Mouse (Mus musculus) hindbrain, embryonic 13.5 days (tissue): ENCODE results near the gene Bst1. TPM values are rescaled to one million over a fixed set of nuclear protein-coding genes. Genes with fewer than 3 reads are reported as not detected.

ENCODE experiments used
- ATAC-seq: fragments of 200-750 bp; cut with Nextera tagmentation; 2 replicates; pipeline ENCODE4 v1.8.0; 2017; ENCODE audit warnings: moderate TSS enrichment; ENCODE audit not compliant: low FRiP score
- H3K27ac ChIP-seq: fragments of 300-500 bp; sonication (generic); 2 replicates; pipeline ENCODE4 v1.5.1; 2015; ENCODE audit warnings: inconsistent platforms, mild to moderate bottlenecking, moderate library complexity
- H3K27me3 ChIP-seq: fragments of 300-500 bp; sonication (generic); 2 replicates; pipeline ENCODE4 v1.6.1; 2015; ENCODE audit warnings: mild to moderate bottlenecking, inconsistent platforms
- H3K36me3 ChIP-seq: fragments of 300-500 bp; sonication (generic); 2 replicates; pipeline ENCODE4 v1.6.1; 2015; ENCODE audit warnings: mild to moderate bottlenecking, inconsistent platforms
- H3K4me1 ChIP-seq: fragments of 300-500 bp; sonication (generic); replicated peaks from 2 replicates; pipeline ENCODE4 v1.6.1; 2015; ENCODE audit warnings: inconsistent platforms
- H3K4me2 ChIP-seq: fragments of 300-500 bp; sonication (generic); 2 replicates; pipeline ENCODE4 v1.6.1; 2015; ENCODE audit warnings: inconsistent platforms, mild to moderate bottlenecking, moderate library complexity
- H3K4me3 ChIP-seq: fragments of 300-500 bp; sonication (generic); 2 replicates; pipeline ENCODE4 v1.5.1; 2015; ENCODE audit warnings: mild to moderate bottlenecking, inconsistent platforms
- H3K9ac ChIP-seq: fragments of 300-500 bp; sonication (generic); 2 replicates; pipeline ENCODE4 v1.6.1; 2015; ENCODE audit warnings: mild to moderate bottlenecking, inconsistent platforms
- H3K9me3 ChIP-seq: fragments of 300-500 bp; sonication (generic); 2 replicates; pipeline ENCODE4 v1.6.1; 2016; ENCODE audit warnings: inconsistent platforms
- WGBS: fragments of 180-500 bp; shearing (Covaris S2); methylation state at CpG from one replicate; pipeline ENCODE4 v1.1.7; 2015; 5-methylcytosine and 5-hydroxymethylcytosine counted together
- polyA plus RNA-seq: library from polyadenylated mRNA; unstranded; fragments of >200 nt; fragmentation: Nextera tagmentation; extraction: Ambion mirVana; gene quantifications from 2 replicates; pipeline ENCODE4 v1.2.1, GENCODE M21; 2015

The Bst1 gene
- not detected in 2 replicates for polyA plus RNA-seq

GRCm38 (mm10) chr5:43818695-43819094 is at the start of gene Bst1:
Gene Bst1, plus strand, starts transcription at chr5:43818885.
- ATAC-seq = no peak
- H3K9me3 ChIP-seq = no peaks in the 10 kb centered on the region
- H3K9ac ChIP-seq = no peak within 1 kb of the TSS
- no peaks in the 10 kb centered on the region for H3K4me1 ChIP-seq
- 57% methylated on average over 12 of the region's 12 CpGs for WGBS
- H3K36me3 ChIP-seq = no peaks in the 10 kb centered on the region
- H3K27ac ChIP-seq = no peak within 1 kb of the TSS
- no peak within 1 kb of the TSS for H3K4me3 ChIP-seq
- H3K27me3 ChIP-seq = peaks cover 5% of the 10 kb centered on the region; the same call in 1 of the 2 replicates
- no peak within 1 kb of the TSS for H3K4me2 ChIP-seq

DNA sequence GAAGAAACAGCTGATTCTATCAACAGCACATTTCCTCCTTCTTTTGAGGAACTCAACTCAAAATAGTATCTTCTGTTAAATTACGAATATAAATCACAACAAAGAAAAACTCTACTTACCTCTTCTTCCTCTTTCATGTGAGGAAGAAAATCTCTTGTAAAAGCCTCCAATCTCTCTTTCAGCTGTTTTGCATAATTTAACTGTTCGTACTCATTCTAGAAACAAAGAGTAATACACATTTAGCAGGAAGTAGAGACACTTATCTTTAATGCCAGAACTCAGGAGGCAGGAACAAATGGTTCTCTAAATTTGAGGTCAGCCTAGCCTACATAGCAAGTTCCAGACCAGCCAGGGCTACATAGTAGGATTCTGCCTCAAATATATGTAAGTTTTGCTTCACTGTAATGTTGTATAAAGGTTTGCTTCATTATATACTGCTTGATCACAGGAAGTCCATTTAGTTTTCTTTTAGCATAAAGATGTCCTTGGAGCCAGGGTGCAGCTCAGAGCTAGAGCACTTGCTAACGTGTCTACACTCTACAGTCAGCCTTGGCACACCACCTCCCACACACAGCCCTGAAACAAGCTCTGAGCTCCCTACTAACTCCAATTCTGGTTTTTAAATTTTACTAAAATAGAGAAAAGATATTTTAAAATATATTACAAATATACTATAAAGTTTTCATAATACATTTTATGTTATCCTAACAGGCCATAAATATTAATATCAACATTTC is 47.9 kb upstream of the Bst1 start:
- WGBS = 94% methylated on average over 3 of the region's 3 CpGs
- no peak for ATAC-seq
- no peaks in the 10 kb centered on the region for H3K4me1 ChIP-seq
- no peak overlapping the region for H3K27ac ChIP-seq
- H3K9ac ChIP-seq = no peak overlapping the region
- H3K36me3 ChIP-seq = peaks cover 32% of the 10 kb centered on the region
- H3K4me3 ChIP-seq = no peak overlapping the region
- H3K4me2 ChIP-seq = no peak overlapping the region
- no peaks in the 10 kb centered on the region for H3K9me3 ChIP-seq
- H3K27me3 ChIP-seq = no peaks in the 10 kb centered on the region

DNA sequence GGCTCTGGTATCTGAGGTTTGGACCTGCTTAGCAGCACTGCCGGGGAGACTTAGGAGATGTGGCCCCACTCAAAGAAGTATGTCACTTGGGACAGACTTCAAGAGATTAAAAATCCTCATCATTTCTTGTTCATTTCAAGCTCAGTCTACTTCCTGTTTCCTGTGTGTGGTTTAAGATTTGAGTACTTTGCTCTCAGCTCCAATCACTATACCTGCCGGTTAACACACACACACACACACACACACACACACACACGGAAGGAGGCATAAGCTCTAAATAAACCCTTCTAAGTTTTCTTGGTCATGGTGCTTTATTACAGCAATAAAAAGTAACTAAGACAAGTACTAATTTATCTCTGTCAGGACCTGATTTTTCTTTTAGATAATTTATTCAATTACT is 47.1 kb upstream of the Bst1 start:
- Histone ChIP-seq H3K9me3 (no peaks in the 10 kb centered on the region), H3K4me2 (no peak overlapping the region), H3K36me3 (peaks cover 32% of the 10 kb centered on the region), H3K4me1 (peaks cover 3% of the 10 kb centered on the region), H3K9ac (no peak overlapping the region), H3K4me3 (no peak overlapping the region), H3K27me3 (no peaks in the 10 kb centered on the region), H3K27ac (no peak overlapping the region)
- ATAC-seq = no peak
- 92% methylated on average over 3 of the region's 3 CpGs for WGBS

GRCm38 (mm10) chr5:43776407-43776806 is 42.3 kb upstream of the Bst1 start:
- no peak overlapping the region for H3K9ac ChIP-seq
- H3K27me3 ChIP-seq = no peaks in the 10 kb centered on the region
- H3K36me3 ChIP-seq = peaks cover 2% of the 10 kb centered on the region
- no peak overlapping the region for H3K4me3 ChIP-seq
- peaks cover 32% of the 10 kb centered on the region for H3K4me1 ChIP-seq
- no peak for ATAC-seq
- no peak overlapping the region for H3K4me2 ChIP-seq
- no peak overlapping the region for H3K27ac ChIP-seq
- H3K9me3 ChIP-seq = no peaks in the 10 kb centered on the region

DNA sequence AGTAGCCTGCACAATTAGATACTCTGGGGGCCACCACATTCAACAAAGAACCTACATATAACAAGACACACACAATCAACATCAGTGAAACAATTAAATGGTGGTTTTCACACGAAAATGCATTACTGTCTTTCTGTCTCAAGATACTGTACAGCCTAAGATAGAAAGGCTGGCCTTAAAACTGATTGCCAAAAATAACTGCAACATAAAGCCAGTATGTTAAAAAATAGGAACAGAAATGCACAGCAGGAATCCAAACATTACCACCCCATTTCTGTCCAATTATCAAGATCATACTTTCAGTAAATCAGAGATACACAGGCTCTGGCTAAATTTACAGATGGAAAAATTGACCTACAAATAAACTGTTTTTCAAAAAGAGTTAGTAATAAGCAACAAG is 41.7 kb upstream of the Bst1 start:
- WGBS = 55% methylated on average over 1 of the region's 1 CpGs
- no peak overlapping the region for H3K9ac ChIP-seq
- H3K36me3 ChIP-seq = no peaks in the 10 kb centered on the region
- H3K4me1 ChIP-seq = peaks cover 32% of the 10 kb centered on the region
- no peak overlapping the region for H3K4me3 ChIP-seq
- no peak for ATAC-seq
- H3K4me2 ChIP-seq = no peak overlapping the region
- no peaks in the 10 kb centered on the region for H3K9me3 ChIP-seq
- H3K27me3 ChIP-seq = no peaks in the 10 kb centered on the region
- H3K27ac ChIP-seq = no peak overlapping the region

GRCm38 (mm10) chr5:43778583-43778982 is 40.1 kb upstream of the Bst1 start:
- no peak overlapping the region for H3K27ac ChIP-seq
- ATAC-seq = no peak
- no peaks in the 10 kb centered on the region for H3K36me3 ChIP-seq
- WGBS = 94% methylated on average over 3 of the region's 3 CpGs
- H3K4me3 ChIP-seq = no peak overlapping the region
- H3K9ac ChIP-seq = no peak overlapping the region
- no peak overlapping the region for H3K4me2 ChIP-seq
- peaks cover 37% of the 10 kb centered on the region for H3K4me1 ChIP-seq
- no peaks in the 10 kb centered on the region for H3K9me3 ChIP-seq
- H3K27me3 ChIP-seq = no peaks in the 10 kb centered on the region

DNA sequence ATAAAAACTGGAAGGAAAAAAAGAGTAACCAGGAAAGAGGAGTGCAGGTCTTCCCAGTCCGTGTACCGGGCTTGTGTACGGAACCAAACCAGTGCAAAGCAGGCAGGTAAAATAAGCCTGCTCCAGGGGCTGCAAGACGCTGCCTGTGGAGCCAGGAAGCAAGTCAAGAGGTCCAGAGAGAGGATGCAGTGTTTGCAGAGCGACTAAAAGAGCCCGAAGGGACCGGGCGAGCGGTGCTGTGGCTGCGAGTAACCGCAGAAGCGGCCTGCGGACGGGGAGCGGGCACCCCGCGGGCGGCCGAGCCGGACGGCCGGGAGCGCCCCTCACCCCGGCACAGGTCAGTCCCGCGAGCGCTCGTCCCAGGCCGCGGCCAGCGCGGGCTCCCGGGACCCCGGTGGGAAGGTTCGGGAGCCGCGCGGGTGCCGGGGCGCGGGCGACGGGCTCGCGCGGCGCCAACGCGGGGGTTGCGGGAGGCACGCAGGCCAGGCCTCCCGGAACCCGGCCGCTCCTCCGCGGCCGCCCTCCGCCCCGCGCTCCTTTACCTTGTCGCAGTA is 37.2 kb upstream of the Bst1 start:
- H3K27me3 ChIP-seq = no peaks in the 10 kb centered on the region; the same call in 1 of the 2 replicates

GRCm38 (mm10) chr5:43781977-43782930 is 36.4 kb upstream of the Bst1 start:
- WGBS = 4% methylated on average over 76 of the region's 82 CpGs
- H3K4me1 ChIP-seq = peaks cover 29% of the 10 kb centered on the region
- H3K9me3 ChIP-seq = no peaks in the 10 kb centered on the region
- peak overlapping the region; percentile 99 for H3K27ac ChIP-seq
- no peaks in the 10 kb centered on the region; the same call in 1 of the 2 replicates for H3K27me3 ChIP-seq
- ATAC-seq = peak; percentile 96
- peak overlapping the region; percentile 94 for H3K9ac ChIP-seq
- H3K4me3 ChIP-seq = peak overlapping the region; percentile 84
- H3K36me3 ChIP-seq = no peaks in the 10 kb centered on the region
- peak overlapping the region; percentile 72 for H3K4me2 ChIP-seq

More for the DNA sequence above, 37.2 kb upstream of the Bst1 start:
- Histone ChIP-seq H3K9me3 (no peaks in the 10 kb centered on the region), H3K4me2 (peak overlapping the region; percentile 59), H3K4me3 (peak overlapping the region; percentile 84), H3K36me3 (no peaks in the 10 kb centered on the region), H3K27ac (peak overlapping the region; percentile 97), H3K9ac (peak overlapping the region; percentile 94), H3K4me1 (peaks cover 35% of the 10 kb centered on the region)
- WGBS = under 1% methylated on average over 53 of the region's 61 CpGs
- ATAC-seq = peak; percentile 82; the same call in 1 of the 2 replicates

DNA sequence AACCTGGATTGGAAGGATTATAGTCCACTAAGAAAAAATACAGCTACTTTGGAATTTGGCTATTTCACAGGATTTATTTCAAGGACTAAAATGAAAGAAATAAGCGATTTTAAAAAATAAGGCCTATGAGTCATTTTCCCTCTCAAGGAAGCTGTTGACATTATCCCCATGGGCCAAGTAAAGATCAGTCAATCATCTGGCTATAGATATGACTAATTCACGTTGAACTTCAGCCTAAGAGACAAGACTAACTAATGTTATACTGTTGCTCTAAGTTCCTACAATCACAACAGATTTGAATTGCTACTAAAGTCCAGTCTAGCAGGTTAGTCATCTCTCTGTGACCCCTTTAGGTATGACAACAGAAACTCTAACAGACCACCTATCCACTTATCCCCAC is 34.7 kb upstream of the Bst1 start:
- no peak overlapping the region for H3K4me2 ChIP-seq
- no peak overlapping the region for H3K9ac ChIP-seq
- no peaks in the 10 kb centered on the region for H3K36me3 ChIP-seq
- H3K9me3 ChIP-seq = no peaks in the 10 kb centered on the region
- H3K4me1 ChIP-seq = peaks cover 21% of the 10 kb centered on the region
- WGBS = 85% methylated on average over 2 of the region's 2 CpGs
- no peak for ATAC-seq
- no peak overlapping the region for H3K4me3 ChIP-seq
- H3K27me3 ChIP-seq = no peaks in the 10 kb centered on the region; the same call in 1 of the 2 replicates
- H3K27ac ChIP-seq = no peak overlapping the region

DNA sequence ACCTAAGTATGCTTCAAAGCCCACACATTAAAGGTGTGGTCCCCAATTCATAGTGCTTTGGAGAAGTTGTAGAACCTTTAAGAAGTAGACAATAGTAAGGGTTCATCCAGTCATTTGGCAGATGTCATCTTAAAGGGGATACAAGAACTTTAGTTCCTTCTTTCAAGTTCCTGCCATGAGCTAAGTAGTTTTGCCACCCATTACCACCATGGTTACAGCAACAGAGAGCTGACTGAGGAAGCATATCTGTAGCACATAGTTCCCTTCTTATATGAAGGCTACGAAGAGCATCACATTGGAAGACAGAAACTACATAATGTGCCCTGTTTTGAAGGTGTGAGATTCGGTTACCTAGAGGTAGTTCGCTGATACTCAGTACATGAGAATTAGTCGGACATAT is 32.1 kb upstream of the Bst1 start:
- Histone ChIP-seq H3K4me3 (no peak overlapping the region), H3K36me3 (no peaks in the 10 kb centered on the region), H3K27me3 (no peaks in the 10 kb centered on the region; the same call in 1 of the 2 replicates), H3K9me3 (no peaks in the 10 kb centered on the region), H3K27ac (no peak overlapping the region), H3K4me2 (no peak overlapping the region), H3K4me1 (peaks cover 5% of the 10 kb centered on the region; the same call in 1 of the 2 replicates), H3K9ac (no peak overlapping the region)
- ATAC-seq = no peak
- 91% methylated on average over 4 of the region's 4 CpGs for WGBS

DNA sequence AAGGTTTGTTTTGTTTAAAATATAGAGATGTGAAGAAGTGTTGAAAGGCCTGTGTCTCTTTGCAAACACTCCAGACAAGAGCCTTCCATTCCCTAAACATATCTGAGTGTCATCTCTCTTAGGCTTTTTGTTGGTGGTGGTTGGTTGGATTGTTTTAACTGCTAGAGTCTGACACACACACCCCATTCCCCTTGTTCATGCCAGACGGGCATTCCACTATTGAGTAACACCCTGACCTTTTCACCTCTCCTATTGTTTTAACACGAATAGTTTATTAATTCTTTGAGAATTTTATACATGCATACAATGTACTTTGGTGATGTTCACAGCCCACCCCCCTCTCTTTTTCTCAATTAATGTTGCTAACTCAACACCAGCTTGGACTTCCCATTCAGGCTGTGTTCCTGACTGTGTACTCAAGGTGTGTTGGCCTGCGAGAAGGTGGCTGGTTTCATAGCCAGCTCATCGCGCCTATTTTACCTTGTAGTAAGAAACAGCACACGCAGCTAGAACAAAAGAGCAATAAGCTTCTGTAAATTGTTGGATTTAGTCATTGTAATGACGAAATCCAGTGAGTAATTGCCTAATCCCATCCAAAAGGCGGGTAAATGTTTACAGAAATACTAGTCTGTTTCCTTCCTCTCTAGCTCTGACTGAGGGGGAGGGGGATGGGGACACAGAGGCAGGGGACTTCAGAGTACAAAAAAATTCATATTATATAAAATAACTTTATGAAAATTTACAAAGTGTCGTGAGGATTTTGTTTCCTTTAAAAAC is 30.5 kb upstream of the Bst1 start:
- ATAC-seq = no peak
- WGBS = 80% methylated on average over 9 of the region's 9 CpGs
- H3K9ac ChIP-seq = no peak overlapping the region

More for the DNA sequence above, 30.5 kb upstream of the Bst1 start:
- H3K27ac ChIP-seq = no peak overlapping the region
- H3K27me3 ChIP-seq = no peaks in the 10 kb centered on the region; the same call in 1 of the 2 replicates
- H3K36me3 ChIP-seq = no peaks in the 10 kb centered on the region
- H3K9me3 ChIP-seq = no peaks in the 10 kb centered on the region
- no peaks in the 10 kb centered on the region for H3K4me1 ChIP-seq
- H3K4me2 ChIP-seq = no peak overlapping the region
- H3K4me3 ChIP-seq = no peak overlapping the region
